ENCODE assay signal across 36 mouse cellular contexts in the genomic region with DNA sequence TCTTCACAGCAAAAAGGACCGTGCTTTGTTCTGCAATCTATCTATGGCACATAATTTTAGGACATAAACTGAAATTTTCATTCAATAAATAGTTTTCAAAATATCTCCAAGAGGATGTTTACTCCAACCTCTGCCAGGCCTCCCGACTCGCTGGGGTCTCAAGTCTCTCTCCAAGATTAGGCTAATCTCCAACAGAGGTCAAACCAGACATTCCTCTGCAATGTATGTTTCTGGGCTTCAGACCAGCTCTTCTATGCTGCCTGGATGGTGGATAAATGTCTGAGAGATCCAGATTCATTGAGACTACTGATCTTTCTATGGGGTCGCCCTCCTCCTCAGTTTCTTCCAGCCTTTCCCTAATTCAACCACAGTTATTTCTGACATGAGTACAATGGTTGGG.
"Had no signal": no experiment of that assay in that cellular context is flagged by ENCODE, and none has a peak within 500 bp of the region (broad histone marks: within the 10 kb centered on the region; RNA-seq: fewer than 3 reads in every experiment).

No protein-coding gene starts in this region.

- H3K27me3 ChIP-seq: heart, embryonic 12.5 days; heart, embryonic 13.5 days; heart, embryonic 15.5 days; hindbrain, embryonic 12.5 days; hindbrain, embryonic 13.5 days; hindbrain, embryonic 15.5 days; intestine, embryonic 15.5 days; kidney, embryonic 15.5 days had no signal

- H3K4me3 ChIP-seq: heart, adult 2 months; heart, embryonic 10.5 days; heart, embryonic 12.5 days; heart, embryonic 13.5 days; heart, embryonic 15.5 days; hindbrain, embryonic 10.5 days; hindbrain, embryonic 12.5 days; hindbrain, embryonic 13.5 days; hindbrain, embryonic 15.5 days; intestine, embryonic 15.5 days; kidney, embryonic 15.5 days; layer of hippocampus, adult 2 months had no signal

- DNase-seq: heart, adult 2 months; heart, postnatal 10 days; heart, postnatal 14 days; heart, postnatal 36 days; heart, postnatal 4 days; kidney, adult 11 months; kidney, adult 18-20 months; kidney, adult 2 months; kidney, adult 8-10 months; kidney, adult 9 months; kidney, postnatal 10 days; kidney, postnatal 14 days; kidney, postnatal 25 days; kidney, postnatal 36 days; kidney, postnatal 4 days; layer of hippocampus, adult 9-11 months; layer of hippocampus, postnatal 36 days had no signal

- H3K9me3 ChIP-seq: heart, embryonic 10.5 days; heart, embryonic 12.5 days; heart, embryonic 13.5 days; heart, embryonic 15.5 days; hindbrain, embryonic 10.5 days; hindbrain, embryonic 12.5 days; hindbrain, embryonic 13.5 days; hindbrain, embryonic 15.5 days; intestine, embryonic 15.5 days; kidney, embryonic 15.5 days had no signal

- ATAC-seq: hindbrain, embryonic 16.5 days; hindbrain, postnatal 0 days; inflammation-experienced regulatory T-cells, adult 6 months; intestine, embryonic 15.5 days; intestine, embryonic 16.5 days; intestine, postnatal 0 days had no signal

- H3K4me1 ChIP-seq: heart, embryonic 10.5 days; heart, embryonic 12.5 days; heart, embryonic 13.5 days; heart, embryonic 15.5 days; hindbrain, embryonic 10.5 days; hindbrain, embryonic 12.5 days; hindbrain, embryonic 13.5 days; hindbrain, embryonic 15.5 days; intestine, embryonic 15.5 days; kidney, embryonic 15.5 days had no signal

- H3K36me3 ChIP-seq: heart, embryonic 10.5 days; heart, embryonic 12.5 days; heart, embryonic 13.5 days; heart, embryonic 15.5 days; hindbrain, embryonic 10.5 days; hindbrain, embryonic 12.5 days; hindbrain, embryonic 13.5 days; hindbrain, embryonic 15.5 days; intestine, embryonic 15.5 days; kidney, embryonic 15.5 days had no signal

- H3K9ac ChIP-seq: heart, embryonic 12.5 days; heart, embryonic 13.5 days; heart, embryonic 15.5 days; hindbrain, embryonic 12.5 days; hindbrain, embryonic 13.5 days; hindbrain, embryonic 14.5 days; hindbrain, embryonic 15.5 days; intestine, embryonic 15.5 days; kidney, embryonic 15.5 days had no signal

- H3K4me2 ChIP-seq: heart, embryonic 11.5 days; heart, embryonic 12.5 days; heart, embryonic 13.5 days; heart, embryonic 15.5 days; hindbrain, embryonic 12.5 days; hindbrain, embryonic 13.5 days; hindbrain, embryonic 14.5 days; hindbrain, embryonic 15.5 days; intestine, embryonic 15.5 days; kidney, embryonic 15.5 days had no signal

- H3K27ac ChIP-seq: heart, adult 2 months; heart, embryonic 10.5 days; heart, embryonic 13.5 days; heart, embryonic 15.5 days; hindbrain, embryonic 10.5 days; hindbrain, embryonic 12.5 days; hindbrain, embryonic 13.5 days; hindbrain, embryonic 14.5 days; hindbrain, embryonic 15.5 days; hindbrain, postnatal 0 days; intestine, embryonic 15.5 days; kidney, embryonic 15.5 days; kidney, postnatal 0 days; layer of hippocampus, adult 2 months had no signal
